7 mouse cellular contexts compared by ENCODE assay signal in the genomic region with DNA sequence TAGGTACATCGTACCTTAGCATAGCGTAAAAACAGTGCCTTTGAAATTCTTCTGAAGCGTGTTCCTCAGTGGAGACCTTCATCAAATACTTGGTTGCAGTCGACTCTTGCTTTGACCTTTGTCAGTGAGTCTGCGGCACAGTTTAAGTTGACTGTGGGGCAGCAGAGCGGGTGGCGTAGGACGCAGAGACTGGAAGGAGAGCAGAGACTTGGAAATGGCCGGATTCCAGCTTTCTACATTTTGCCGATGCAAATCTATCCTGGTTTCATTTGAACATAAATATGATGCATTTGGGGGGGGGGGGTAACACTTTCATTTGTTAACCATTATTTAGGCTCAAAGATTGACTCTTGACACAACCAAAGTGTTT. TPM values are rescaled to one million over a fixed set of nuclear protein-coding genes. Genes with fewer than 3 reads are reported as not detected.
DNase-seq lines count a peak whose midpoint lies in the region; ATAC-seq and TF ChIP-seq lines count a peak whose summit lies in the region.

No protein-coding gene starts in this region.

- peaks cover under 1% of the 10 kb centered on the region; the same call in 1 of the 2 replicates for H3K36me3 ChIP-seq in forebrain, embryonic 10.5 days (replicated peaks)
- H3K36me3 ChIP-seq in hindbrain, embryonic 13.5 days: peaks cover 1% of the 10 kb centered on the region; the same call in 1 of the 2 replicates
- H3K36me3 ChIP-seq in myocyte (ENCODE audit: control insufficient read depth, insufficient read depth): no peaks in the 10 kb centered on the region

- H3K4me2 ChIP-seq in hindbrain, embryonic 13.5 days: peak overlapping the region; percentile 80
- H3K4me2 ChIP-seq in myocyte (ENCODE audit: low read depth): peak overlapping the region; percentile 21

- WGBS in forebrain, embryonic 10.5 days: 13% methylated on average over 10 of the region's 10 CpGs
- 8% methylated on average over 10 of the region's 10 CpGs for WGBS in hindbrain, embryonic 13.5 days

- no peak for TF ChIP-seq POLR2A in myocyte (IDR thresholded peaks at IDR 0.05; ENCODE audit: insufficient read length, low read depth)

- peak overlapping the region; percentile 87 for H3K4me3 ChIP-seq in forebrain, embryonic 10.5 days
- H3K4me3 ChIP-seq in hindbrain, embryonic 13.5 days: peak overlapping the region; percentile 90
- peak overlapping the region; percentile 5 for H3K4me3 ChIP-seq in myocyte

- H3K79me2 ChIP-seq in myocyte (ENCODE audit: control insufficient read depth, insufficient read depth): no peaks in the 10 kb centered on the region

- ATAC-seq in hindbrain, embryonic 13.5 days (ENCODE audit: low FRiP score): no peak

- peaks cover 18% of the 10 kb centered on the region for H3K27me3 ChIP-seq in forebrain, embryonic 10.5 days (ENCODE audit: poor library complexity, severe bottlenecking)
- H3K27me3 ChIP-seq in hindbrain, embryonic 13.5 days: 0 out of 2 replicates have a peak, but pooled peaks cover 11% of the 10 kb centered on the region
- H3K27me3 ChIP-seq in myocyte (ENCODE audit: control insufficient read depth, insufficient read depth, insufficient read length): no peaks in the 10 kb centered on the region

- H3ac ChIP-seq in myocyte (ENCODE audit: control insufficient read depth, insufficient read length): no peak overlapping the region

- peaks cover 30% of the 10 kb centered on the region for H3K4me1 ChIP-seq in forebrain, embryonic 10.5 days
- peaks cover 22% of the 10 kb centered on the region for H3K4me1 ChIP-seq in hindbrain, embryonic 13.5 days (replicated peaks)

- H3K9ac ChIP-seq in hindbrain, embryonic 13.5 days: peak overlapping the region; percentile 93

- DNase-seq in left cerebral cortex, postnatal 4 days: peak; percentile 21
- DNase-seq in left cerebral cortex, postnatal 36 days (ENCODE audit: low spot score in 2 of 2): no peak
- no peak for DNase-seq in forebrain, embryonic 10.5 days (ENCODE audit: extremely low spot score, low spot score)
- no peak for DNase-seq in cerebellum, adult 11-12 months
- no peak for DNase-seq in frontal cortex, postnatal 25 days (ENCODE audit: low spot score in 2 of 2)

- H3K27ac ChIP-seq in forebrain, embryonic 10.5 days: peak overlapping the region; percentile 95
- peak overlapping the region; percentile 81; the same call in 1 of the 2 replicates for H3K27ac ChIP-seq in hindbrain, embryonic 13.5 days

- intact Hi-C loops in left cerebral cortex, postnatal 4 days (cut with DNase I): loop anchor here (5.0 kb wide), 1 partner anchor 116 kb away; no protein-coding TSS in a partner anchor
- intact Hi-C loops in left cerebral cortex, postnatal 36 days (cut with DNase I): loop anchor here (2.0 to 5.0 kb wide), 3 partner anchors 41 to 121 kb away; a partner anchor contains a TSS

- peaks cover 5% of the 10 kb centered on the region; the same call in 1 of the 2 replicates for H3K9me3 ChIP-seq in forebrain, embryonic 10.5 days
- H3K9me3 ChIP-seq in hindbrain, embryonic 13.5 days: peaks cover 4% of the 10 kb centered on the region; the same call in 1 of the 2 replicates

TF ChIP-seq in myocyte, 11 proteins besides CTCF, POLR2A, EP300 and RAD21:
- TF ChIP-seq MAX (IDR thresholded peaks at IDR 0.05; ENCODE audit: low read depth) (no peak), REST (IDR thresholded peaks at IDR 0.05; ENCODE audit: insufficient read depth, insufficient read length) (no peak), SRF (IDR thresholded peaks at IDR 0.05; ENCODE audit: control insufficient read depth, insufficient read length, low read depth) (no peak), TCF12 (IDR thresholded peaks at IDR 0.05; ENCODE audit: insufficient read depth, poor library complexity, severe bottlenecking) (no peak), MYOG (IDR thresholded peaks at IDR 0.05; ENCODE audit: control insufficient read depth in 1 of 3, insufficient read depth in 1 of 3, insufficient read length in 2 of 3, low read depth in 2 of 3) (no peak), POLR2AphosphoS2 (IDR thresholded peaks at IDR 0.05; ENCODE audit: insufficient read length, low read depth) (no peak), USF1 (IDR thresholded peaks at IDR 0.05; ENCODE audit: low read depth) (no peak), TCF3 (IDR thresholded peaks at IDR 0.05; ENCODE audit: insufficient read length, low read depth) (no peak), MYOD1 (IDR thresholded peaks at IDR 0.05; ENCODE audit: control insufficient read depth in 1 of 3, insufficient read length in 2 of 3, low read depth in 2 of 3) (no peak), E2F4 (IDR thresholded peaks at IDR 0.05; ENCODE audit: insufficient read depth) (no peak), CEBPB (IDR thresholded peaks at IDR 0.05; ENCODE audit: insufficient read depth, poor library complexity, severe bottlenecking) (no peak)
TF ChIP-seq in myocyte: peak in this region for 0.

RNA-seq across cellular contexts. Expression of a gene that starts 15.1 kb away (rescaled TPM):
- 10 to 100 TPM; 33.2 to 36.7 TPM for total RNA-seq in left cerebral cortex, postnatal 4 days (2021)
- total RNA-seq in left cerebral cortex, postnatal 36 days (2021): 10 to 100 TPM; 61.6 to 72.6 TPM
- polyA plus RNA-seq in forebrain, embryonic 10.5 days (2016; fragmentation: Nextera tagmentation; extraction: Ambion mirVana): 4.4 and 5.1 TPM in 2 replicates
- polyA plus RNA-seq in hindbrain, embryonic 13.5 days (2015; fragmentation: Nextera tagmentation; extraction: Ambion mirVana): 11.1 and 13.2 TPM in 2 replicates
- polyA plus RNA-seq in myocyte (2012; fragmentation: generic; extraction: Trizol): 4.2 TPM

RNA-seq across cellular contexts. Expression of a gene that starts 30.7 kb away (rescaled TPM):
- under 1 TPM; 0.08 to 0.12 TPM for total RNA-seq in left cerebral cortex, postnatal 4 days (2021)
- total RNA-seq in left cerebral cortex, postnatal 36 days (2021): under 1 TPM; 0.35 to 0.41 TPM
- not detected in 2 replicates for polyA plus RNA-seq in forebrain, embryonic 10.5 days (2016; fragmentation: Nextera tagmentation; extraction: Ambion mirVana)
- polyA plus RNA-seq in hindbrain, embryonic 13.5 days (2015; fragmentation: Nextera tagmentation; extraction: Ambion mirVana): not detected in 2 replicates
- polyA plus RNA-seq in myocyte (2012; fragmentation: generic; extraction: Trizol): not detected

Comparison
In these comparisons a context has a peak if more than half of its experiments do, and no peak if none do; other contexts are left out.
1. H3K4me3 ChIP-seq: peak in every context shown above with its lines; median percentile 90 in hindbrain, embryonic 13.5 days; 87 in forebrain, embryonic 10.5 days; 5 in myocyte.